Mouse (Mus musculus) hindbrain, postnatal 0 days (tissue): ENCODE results near the gene Inpp5b. TPM values are rescaled to one million over a fixed set of nuclear protein-coding genes. Genes with fewer than 3 reads are reported as not detected.
A peak's percentile ranks its signal among the peaks of the same experiment; 100 is the strongest.

Experiments used
- ATAC-seq: fragments of 200-750 bp; cut with Nextera tagmentation; 2 replicates; pipeline ENCODE4 v1.8.0; 2017; ENCODE audit warnings: mild to moderate bottlenecking, moderate TSS enrichment, moderate library complexity
- DNase-seq: peaks from one replicate; pipeline ENCODE4 v3.0.0-alpha.2; 2015; ENCODE audit warnings: low spot score
- H3K27ac ChIP-seq: fragments of 300-500 bp; sonication (generic); 2 replicates; pipeline ENCODE4 v1.5.1; 2014; ENCODE audit warnings: mild to moderate bottlenecking
- H3K27me3 ChIP-seq: fragments of 300-500 bp; sonication (generic); 2 replicates; pipeline ENCODE4 v1.6.1; 2014; ENCODE audit warnings: low read length, mixed read lengths; ENCODE audit not compliant: insufficient read depth
- H3K36me3 ChIP-seq: fragments of 300-500 bp; sonication (generic); 2 replicates; pipeline ENCODE4 v1.6.1; 2014; ENCODE audit warnings: low read length, mixed read lengths; ENCODE audit not compliant: insufficient read depth
- H3K4me1 ChIP-seq: fragments of 300-500 bp; sonication (generic); 2 replicates; pipeline ENCODE4 v1.6.1; 2014; ENCODE audit warnings: antibody characterized with exemption, low read length, mixed read lengths; ENCODE audit not compliant: insufficient read depth
- H3K4me2 ChIP-seq: fragments of 300-500 bp; sonication (generic); 2 replicates; pipeline ENCODE4 v1.6.1; 2014; ENCODE audit warnings: low read depth, mild to moderate bottlenecking, low read length, moderate library complexity, mixed read lengths
- H3K4me3 ChIP-seq: fragments of 300-500 bp; sonication (generic); 2 replicates; pipeline ENCODE4 v1.5.1; 2014; ENCODE audit warnings: low read length
- H3K9ac ChIP-seq: fragments of 300-500 bp; sonication (generic); replicated peaks from 2 replicates; pipeline ENCODE4 v1.6.1; 2014; ENCODE audit warnings: mild to moderate bottlenecking, low read length, moderate library complexity, mixed read lengths
- H3K9me3 ChIP-seq: fragments of 300-500 bp; sonication (generic); 2 replicates; pipeline ENCODE4 v1.6.1; 2016; ENCODE audit warnings: low read length, mixed read lengths
- CTCF ChIP-seq: IDR thresholded peaks from 2 replicates; pipeline ENCODE4 v1.5.1; 2016; ENCODE audit warnings: antibody characterized with exemption, control low read depth, low read depth
- WGBS: fragments of 180-500 bp; shearing (Covaris S2); extraction: QIAGEN DNeasy Blood & Tissue Kit; methylation state at CpG from one replicate; pipeline ENCODE4 v1.1.7; 2014; 5-methylcytosine and 5-hydroxymethylcytosine counted together
- polyA plus RNA-seq: library from polyadenylated mRNA; unstranded; fragments of >200 nt; fragmentation: Nextera tagmentation; extraction: Ambion mirVana; gene quantifications from 2 replicates; pipeline ENCODE4 v1.2.1, GENCODE M21; 2015
- total RNA-seq: library from RNA; depleted of rRNA; stranded (reverse); fragments of >200 nt; gene quantifications from 2 replicates; pipeline ENCODE4 v1.2.3, GENCODE M21; 2014

Gene Inpp5b
- total and polyA plus RNA-seq, 2 experiments from 2014 or later: 14.9 to 16.0 TPM

DNA sequence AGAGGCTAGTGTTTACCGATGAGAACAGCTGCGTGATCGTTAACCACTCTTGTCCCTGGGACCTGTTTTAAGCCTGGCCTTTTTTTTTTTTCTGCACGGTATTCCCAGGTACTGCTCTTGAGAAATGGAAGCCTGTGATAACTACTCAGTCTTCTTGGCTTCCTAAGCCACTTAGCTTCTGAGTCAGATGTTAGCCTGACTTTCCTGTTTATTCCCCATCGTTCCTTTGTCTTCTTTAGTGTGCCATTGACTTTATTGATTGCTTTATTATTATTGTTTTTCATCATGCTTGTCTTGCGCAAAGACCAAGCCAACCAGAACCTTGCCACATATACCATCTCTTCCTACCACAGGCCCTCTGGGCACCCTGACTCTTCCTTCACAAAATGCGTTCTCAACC is 68.4 kb downstream of the Inpp5b start:
- Histone ChIP-seq H3K4me3 (no peak overlapping the region), H3K27me3 (no peaks in the 10 kb centered on the region), H3K4me2 (no peak overlapping the region), H3K9me3 (no peaks in the 10 kb centered on the region), H3K27ac (no peak overlapping the region), H3K4me1 (0 out of 2 replicates have a peak, but pooled peaks cover 8% of the 10 kb centered on the region), H3K9ac (no peak overlapping the region), H3K36me3 (peaks cover 18% of the 10 kb centered on the region; the same call in 1 of the 2 replicates)
- no peak for TF ChIP-seq CTCF
- no peak for DNase-seq
- no peak for ATAC-seq
- WGBS: 89% methylated on average over 7 of the region's 7 CpGs

DNA sequence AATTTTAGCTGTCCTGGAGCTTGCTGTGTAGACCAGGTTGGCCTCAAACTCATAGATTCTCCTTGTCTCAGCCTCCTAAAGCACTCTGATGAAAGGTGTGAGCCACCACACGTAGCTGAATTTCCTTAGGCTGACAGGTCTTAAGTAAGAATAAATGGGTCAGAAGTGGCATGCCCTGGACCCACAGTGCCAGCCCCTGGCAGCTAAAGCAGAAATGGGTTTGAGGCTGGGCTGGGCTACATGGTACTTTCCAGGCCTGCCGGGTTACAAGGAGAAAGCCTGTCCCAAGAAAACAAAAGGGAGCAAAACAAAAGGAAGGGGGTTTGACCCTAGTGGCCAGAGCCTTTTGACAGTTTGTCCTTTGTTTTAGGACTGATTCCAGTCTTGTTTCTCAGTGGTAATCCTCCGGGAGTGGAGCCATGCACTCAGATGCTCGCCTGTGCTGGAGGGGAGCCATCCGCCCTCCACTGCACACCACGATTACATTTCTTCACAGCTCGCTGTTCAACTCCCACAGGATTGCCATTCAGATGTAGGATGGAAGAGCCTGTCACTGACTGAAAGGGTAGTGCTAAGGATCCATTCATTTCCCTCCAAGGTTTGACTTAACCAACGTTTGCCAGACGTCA is 69.8 kb downstream of the Inpp5b start:
- Histone ChIP-seq H3K27me3 (no peaks in the 10 kb centered on the region), H3K9me3 (no peaks in the 10 kb centered on the region), H3K36me3 (peaks cover 8% of the 10 kb centered on the region; the same call in 1 of the 2 replicates), H3K9ac (no peak overlapping the region), H3K27ac (peak overlapping the region; percentile 62; the same call in 1 of the 2 replicates), H3K4me3 (no peak overlapping the region), H3K4me1 (0 out of 2 replicates have a peak, but pooled peaks cover 8% of the 10 kb centered on the region), H3K4me2 (no peak overlapping the region)
- no peak for TF ChIP-seq CTCF
- 14% methylated on average over 9 of the region's 9 CpGs for WGBS
- DNase-seq (peak; percentile 46), ATAC-seq (peak; percentile 32; the same call in 1 of the 2 replicates)

DNA sequence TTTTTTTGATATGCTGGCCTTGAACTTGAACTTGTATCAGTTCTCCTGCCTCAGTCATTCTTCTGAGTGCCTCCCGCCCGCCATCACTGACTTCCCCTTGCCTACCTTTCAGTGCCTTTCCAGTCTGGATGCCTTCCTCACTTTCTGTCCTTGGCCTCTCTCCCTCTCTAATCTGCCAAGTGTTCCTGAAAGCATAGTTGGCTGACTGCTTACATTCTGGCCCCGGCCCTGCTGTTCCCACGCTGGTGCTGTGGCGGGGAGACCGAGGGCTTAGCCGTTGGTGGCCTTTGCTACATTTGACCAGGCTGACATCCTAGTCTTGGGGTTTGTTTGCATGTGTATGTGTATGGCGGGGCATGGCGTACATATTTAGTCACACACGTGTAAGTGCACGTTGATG is 74.3 kb downstream of the Inpp5b start:
- DNase-seq (peak; percentile 27), ATAC-seq (0 out of 2 replicates have a peak, but pooled peaks have one; percentile 21)
- H3K27me3 ChIP-seq: no peaks in the 10 kb centered on the region
- 73% methylated on average over 11 of the region's 11 CpGs for WGBS
- no peak overlapping the region for H3K4me2 ChIP-seq
- TF ChIP-seq CTCF: no peak
- no peak overlapping the region for H3K9ac ChIP-seq
- H3K4me1 ChIP-seq: 0 out of 2 replicates have a peak, but pooled peaks cover 8% of the 10 kb centered on the region
- H3K27ac ChIP-seq: peak overlapping the region; percentile 26; the same call in 1 of the 2 replicates
- H3K9me3 ChIP-seq: no peaks in the 10 kb centered on the region
- no peak overlapping the region for H3K4me3 ChIP-seq
- peaks cover 8% of the 10 kb centered on the region for H3K36me3 ChIP-seq

DNA sequence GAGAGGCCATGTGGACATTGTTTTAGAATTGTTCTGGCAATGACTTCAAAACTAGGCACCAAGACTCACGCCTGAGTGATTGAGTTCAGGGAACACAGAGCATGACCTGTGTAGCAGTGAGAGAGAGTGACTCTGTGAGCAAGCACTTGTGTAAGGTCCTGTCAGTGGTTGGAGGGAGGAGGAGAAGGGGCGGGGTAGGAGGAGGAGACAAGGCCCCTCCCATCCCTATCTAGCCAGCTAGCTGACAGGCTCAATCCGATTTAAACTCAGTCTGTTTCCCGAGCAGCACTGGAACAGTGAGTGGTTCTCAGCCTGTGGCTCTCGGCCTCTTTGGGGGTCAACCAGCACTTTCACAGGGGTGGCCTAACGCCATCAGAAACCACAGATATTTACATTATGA is 76.2 kb downstream of the Inpp5b start:
- DNase-seq (peak; percentile 43), ATAC-seq (peak; percentile 83; the same call in 1 of the 2 replicates)
- 18% methylated on average over 6 of the region's 6 CpGs for WGBS
- H3K4me1 ChIP-seq: no peaks in the 10 kb centered on the region
- H3K4me2 ChIP-seq: no peak overlapping the region
- H3K9ac ChIP-seq: no peak overlapping the region
- H3K36me3 ChIP-seq: peaks cover 16% of the 10 kb centered on the region
- H3K27ac ChIP-seq: no peak overlapping the region
- no peak for TF ChIP-seq CTCF
- no peaks in the 10 kb centered on the region for H3K9me3 ChIP-seq
- H3K27me3 ChIP-seq: no peaks in the 10 kb centered on the region
- H3K4me3 ChIP-seq: no peak overlapping the region

DNA sequence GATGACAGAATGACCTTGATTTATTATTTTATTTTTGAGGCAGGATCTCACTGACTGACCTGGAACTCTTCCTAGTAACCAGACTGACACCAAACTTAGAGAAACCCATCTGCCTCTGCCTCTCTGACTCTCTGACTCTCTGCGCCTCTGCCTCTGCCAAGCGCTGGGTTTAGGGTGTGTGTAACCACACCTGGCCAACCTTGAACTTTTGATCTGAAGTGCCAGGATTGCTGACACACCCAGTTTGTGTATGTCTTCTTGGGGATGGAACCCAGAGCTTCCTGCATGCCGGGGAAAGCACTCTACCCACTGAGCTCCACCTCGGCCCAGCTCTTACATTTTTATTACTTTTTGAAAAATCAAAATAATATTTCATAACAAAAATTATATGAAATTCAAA is 77.2 kb downstream of the Inpp5b start:
- 94% methylated on average over 4 of the region's 4 CpGs for WGBS
- Histone ChIP-seq H3K4me3 (no peak overlapping the region), H3K9ac (no peak overlapping the region), H3K4me2 (no peak overlapping the region), H3K27me3 (no peaks in the 10 kb centered on the region), H3K36me3 (peaks cover 27% of the 10 kb centered on the region), H3K4me1 (no peaks in the 10 kb centered on the region), H3K9me3 (no peaks in the 10 kb centered on the region), H3K27ac (no peak overlapping the region)
- no peak for TF ChIP-seq CTCF
- ATAC-seq (no peak), DNase-seq (no peak)

DNA sequence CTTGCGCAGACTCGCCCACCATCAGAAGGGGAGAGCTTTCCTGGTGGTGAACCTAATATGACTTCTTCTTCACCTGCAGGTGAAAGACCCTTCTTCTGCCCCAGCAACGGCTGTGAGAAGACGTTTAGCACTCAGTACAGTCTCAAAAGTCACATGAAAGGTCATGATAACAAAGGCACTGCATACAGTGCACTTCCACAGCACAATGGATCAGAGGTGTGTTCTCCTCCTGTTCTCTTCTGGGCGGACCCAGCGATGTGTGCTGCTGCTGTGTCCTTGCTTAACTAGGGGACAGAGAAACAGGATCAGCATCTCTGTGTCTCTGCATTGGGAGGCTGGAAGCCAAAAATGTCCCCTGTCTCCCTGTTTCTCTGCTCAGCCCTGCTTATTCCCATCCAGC is 83.3 kb downstream of the Inpp5b start:
- Histone ChIP-seq H3K9me3 (no peaks in the 10 kb centered on the region), H3K9ac (no peak overlapping the region), H3K27me3 (no peaks in the 10 kb centered on the region), H3K27ac (no peak overlapping the region), H3K4me3 (no peak overlapping the region), H3K36me3 (peaks cover 52% of the 10 kb centered on the region), H3K4me2 (no peak overlapping the region), H3K4me1 (no peaks in the 10 kb centered on the region)
- 91% methylated on average over 6 of the region's 6 CpGs for WGBS
- DNase-seq: no peak
- no peak for TF ChIP-seq CTCF
- ATAC-seq: no peak

DNA sequence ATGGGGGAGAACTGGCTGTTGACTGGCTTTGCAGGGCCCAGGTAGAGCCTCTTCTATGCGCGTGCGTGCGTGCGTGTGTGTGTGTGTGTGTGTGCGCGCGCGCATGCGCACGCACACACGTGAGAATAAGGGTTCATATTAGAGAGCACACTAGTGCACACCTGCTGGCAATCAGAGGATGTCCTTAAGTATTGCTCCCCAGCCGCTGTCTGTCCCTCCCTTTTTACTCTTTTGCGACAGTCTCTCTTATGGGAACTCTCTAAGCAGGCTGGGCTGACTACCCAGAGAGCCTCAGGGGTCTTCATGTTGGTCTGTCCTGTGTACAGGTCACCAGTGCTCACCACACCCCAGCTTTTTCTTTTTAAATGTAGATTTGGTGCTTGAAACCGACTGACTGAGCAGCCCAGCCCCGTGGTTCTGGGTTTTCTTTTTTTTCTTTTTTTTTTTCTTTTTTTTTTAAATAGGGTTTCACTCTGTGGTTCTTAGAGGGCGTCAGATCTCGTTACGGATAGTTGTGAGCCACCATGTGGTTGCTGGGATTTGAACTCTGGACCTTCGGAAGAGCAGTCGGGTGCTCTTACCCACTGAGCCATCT is 83.8 kb downstream of the Inpp5b start:
- no peak for TF ChIP-seq CTCF
- Histone ChIP-seq H3K27ac (no peak overlapping the region), H3K4me1 (no peaks in the 10 kb centered on the region), H3K4me3 (no peak overlapping the region), H3K36me3 (peaks cover 48% of the 10 kb centered on the region), H3K9me3 (no peaks in the 10 kb centered on the region), H3K9ac (no peak overlapping the region), H3K4me2 (no peak overlapping the region), H3K27me3 (no peaks in the 10 kb centered on the region)
- DNase-seq: no peak
- 97% methylated on average over 21 of the region's 21 CpGs for WGBS
- ATAC-seq: no peak
